Mouse (Mus musculus): ENCODE data around the gene Ppt1.

- TF ChIP-seq POLR2A (IDR thresholded peaks at IDR 0.05; ENCODE audit: insufficient read depth, low read depth, low read length) (no peak), CTCF (IDR thresholded peaks at IDR 0.05; ENCODE audit: insufficient read depth, low read depth, low read length) (no peak)
Observed at GRCm38 (mm10) chr4:122836403-122836775, 347 bp downstream of the Ppt1 start.
